Mouse (Mus musculus) stomach, postnatal 0 days (tissue): ENCODE data around the gene Sdhaf1. TPM values are rescaled to one million over a fixed set of nuclear protein-coding genes. Genes with fewer than 3 reads are reported as not detected.

Source experiments
- ATAC-seq: fragments of 200-750 bp; cut with Nextera tagmentation; 2 replicates; pipeline ENCODE4 v1.8.0; 2017; ENCODE audit not compliant: low FRiP score, low TSS enrichment
- DNase-seq: peaks from one replicate; pipeline ENCODE4 v3.0.0-alpha.2; 2016; ENCODE audit warnings: low spot score
- H3K27ac ChIP-seq: fragments of 300-500 bp; sonication (generic); replicated peaks from 2 replicates; pipeline ENCODE4 v1.5.1; 2014; ENCODE audit warnings: mild to moderate bottlenecking, control low read depth
- H3K27me3 ChIP-seq: fragments of 300-500 bp; sonication (generic); 2 replicates; pipeline ENCODE4 v1.6.1; 2014; ENCODE audit warnings: low read length; ENCODE audit not compliant: control insufficient read depth, insufficient read depth
- H3K36me3 ChIP-seq: fragments of 300-500 bp; sonication (generic); 2 replicates; pipeline ENCODE4 v1.6.1; 2014; ENCODE audit warnings: low read length, mixed read lengths; ENCODE audit not compliant: control insufficient read depth, insufficient read depth
- H3K4me1 ChIP-seq: fragments of 300-500 bp; sonication (generic); replicated peaks from 2 replicates; pipeline ENCODE4 v1.6.1; 2014; ENCODE audit warnings: antibody characterized with exemption; ENCODE audit not compliant: control insufficient read depth, insufficient read depth
- H3K4me2 ChIP-seq: fragments of 300-500 bp; sonication (generic); replicated peaks from 2 replicates; pipeline ENCODE4 v1.6.1; 2014; ENCODE audit warnings: low read depth, mild to moderate bottlenecking, control low read depth, moderate library complexity
- H3K4me3 ChIP-seq: fragments of 300-500 bp; sonication (generic); 2 replicates; pipeline ENCODE4 v1.5.1; 2014; ENCODE audit warnings: low read depth, low read length, control low read depth
- H3K9ac ChIP-seq: fragments of 300-500 bp; sonication (generic); 2 replicates; pipeline ENCODE4 v1.6.1; 2014; ENCODE audit warnings: mild to moderate bottlenecking, low read length, control low read depth, mixed read lengths
- H3K9me3 ChIP-seq: fragments of 300-500 bp; sonication (generic); 2 replicates; pipeline ENCODE4 v1.6.1; 2016; ENCODE audit warnings: low read length; ENCODE audit not compliant: control insufficient read depth
- CTCF ChIP-seq: IDR thresholded peaks from 2 replicates; pipeline ENCODE4 v1.5.1; 2016; ENCODE audit warnings: antibody characterized with exemption, low read depth, mild to moderate bottlenecking, moderate library complexity
- EP300 ChIP-seq: optimal IDR thresholded peaks from 2 replicates; pipeline ENCODE3; 2016; ENCODE audit warnings: antibody characterized with exemption
- WGBS: fragments of 180-500 bp; shearing (Covaris S2); extraction: QIAGEN DNeasy Blood & Tissue Kit; methylation state at CpG from one replicate; pipeline ENCODE4 v1.1.7; 2014; 5-methylcytosine and 5-hydroxymethylcytosine counted together
- polyA plus RNA-seq: library from polyadenylated mRNA; unstranded; fragments of >200 nt; fragmentation: Nextera tagmentation; extraction: Ambion mirVana; gene quantifications from 2 replicates; pipeline ENCODE4 v1.2.1, GENCODE M21; 2015

Sdhaf1 gene
- polyA plus RNA-seq, 1 experiment from 2014 or later, result 19.1 TPM

DNA sequence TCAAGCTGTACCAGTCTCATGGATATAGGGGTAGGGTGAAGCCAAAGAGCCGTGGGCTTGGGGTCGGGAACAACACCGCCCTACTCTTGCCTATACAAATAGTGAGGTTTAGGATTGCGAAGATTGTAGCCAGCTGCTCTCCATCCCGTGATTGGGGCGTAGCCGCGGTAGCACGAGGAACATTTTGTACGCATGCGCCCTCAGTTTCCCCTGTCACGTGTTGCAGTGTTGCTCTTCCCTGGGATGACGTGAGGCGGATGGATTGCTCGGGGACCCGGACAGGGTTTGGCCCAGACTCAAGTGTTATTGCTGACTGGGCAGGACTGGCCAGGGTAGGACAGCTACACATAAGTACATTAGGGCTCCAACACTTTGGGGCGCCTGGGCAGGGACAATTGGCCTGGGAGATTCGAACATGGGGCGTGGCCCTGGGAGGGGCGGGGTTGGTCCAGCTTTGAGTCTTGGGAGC lies 43.0 kb downstream of the Sdhaf1 start:
- Histone ChIP-seq H3K4me1 (no peaks in the 10 kb centered on the region), H3K27me3 (no peaks in the 10 kb centered on the region), H3K9ac (peak overlapping the region; percentile 53), H3K36me3 (no peaks in the 10 kb centered on the region), H3K4me2 (peak overlapping the region; percentile 85), H3K9me3 (no peaks in the 10 kb centered on the region), H3K27ac (peak overlapping the region; percentile 98), H3K4me3 (peak overlapping the region; percentile 77)
- WGBS, result under 1% methylated on average over 20 of the region's 20 CpGs
- DNase-seq, result peak; percentile 85
- no peak for TF ChIP-seq CTCF
- TF ChIP-seq EP300, result no peak
- peak; percentile 88 for ATAC-seq

DNA sequence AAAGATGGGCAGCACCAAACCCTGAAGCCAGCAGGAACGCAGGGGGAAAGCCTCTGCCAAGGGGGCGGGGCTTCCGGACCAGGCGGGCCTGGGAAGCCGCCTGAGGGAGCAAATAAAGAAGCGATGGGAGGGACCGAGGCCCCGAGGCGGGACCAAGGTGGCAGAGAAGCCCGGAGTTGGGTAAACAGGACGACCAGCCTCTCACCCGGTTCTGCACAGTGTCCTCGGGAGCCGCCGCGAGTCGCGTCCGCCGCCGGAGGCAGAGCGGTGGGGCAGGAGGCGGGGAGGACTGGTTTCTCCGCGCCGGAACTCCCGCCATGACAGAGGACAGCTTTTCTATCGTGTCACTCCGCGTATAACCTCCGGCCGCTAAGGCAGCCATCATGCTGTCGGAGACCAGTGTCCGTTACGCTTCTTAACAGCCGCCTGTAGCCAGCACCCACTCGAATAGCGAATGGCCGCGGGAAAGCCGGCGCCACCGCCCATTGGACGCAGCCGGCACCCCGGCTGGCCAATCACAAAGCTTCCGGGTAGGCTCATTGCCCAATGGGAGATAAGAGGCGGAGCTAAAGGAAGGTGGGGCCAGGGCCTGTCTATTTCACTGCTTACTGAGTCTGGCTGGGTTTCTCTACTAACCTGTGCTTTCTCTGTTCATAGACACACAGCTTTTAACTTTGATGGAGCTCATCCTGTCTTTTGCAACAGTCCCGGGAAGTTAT lies 43.6 kb downstream of the Sdhaf1 start, which contains the start of the genes Thap8 and Wdr62:
Thap8 (plus strand) TSS at position 144 of the 719 bp plus-strand sequence.
Wdr62 (minus strand) TSS at position 469 of the 719 bp plus-strand sequence.
- Histone ChIP-seq H3K4me2 (peak within 1 kb of the TSS; percentile 85), H3K9me3 (no peaks in the 10 kb centered on the region), H3K4me3 (peak within 1 kb of the TSS; percentile 77), H3K27ac (peak within 1 kb of the TSS; percentile 98), H3K36me3 (no peaks in the 10 kb centered on the region), H3K27me3 (no peaks in the 10 kb centered on the region), H3K9ac (peak within 1 kb of the TSS; percentile 67), H3K4me1 (no peaks in the 10 kb centered on the region)
- TF ChIP-seq CTCF (no peak), EP300 (peak; percentile 43)
- DNase-seq, result peak; percentile 94
- under 1% methylated on average over 49 of the region's 49 CpGs for WGBS
- peak; percentile 96 for ATAC-seq

DNA sequence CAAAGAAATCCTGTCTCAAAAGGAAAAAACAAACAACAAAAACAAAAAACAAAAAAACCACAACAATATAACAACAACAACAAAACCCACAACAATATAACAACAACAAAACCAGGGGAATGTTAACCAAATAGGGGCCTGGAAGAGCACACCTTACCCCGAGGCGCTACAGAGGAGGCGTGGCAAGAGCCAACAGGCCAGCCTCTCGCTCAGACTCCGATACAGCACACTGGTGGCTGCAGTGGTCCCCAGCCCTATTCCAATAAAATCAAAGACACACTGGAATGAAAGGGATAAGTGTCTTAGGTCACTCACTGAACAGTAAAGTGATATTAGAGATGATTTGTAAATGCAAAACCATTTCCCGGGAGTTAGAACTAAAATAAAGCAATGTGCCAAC lies 44.2 kb downstream of the Sdhaf1 start:
- 0% methylated on average over 6 of the region's 6 CpGs for WGBS
- no peak for TF ChIP-seq CTCF
- TF ChIP-seq EP300, result no peak
- no peaks in the 10 kb centered on the region for H3K27me3 ChIP-seq
- no peaks in the 10 kb centered on the region for H3K4me1 ChIP-seq
- H3K4me2 ChIP-seq, result peak overlapping the region; percentile 85
- H3K9ac ChIP-seq, result peak overlapping the region; percentile 67
- H3K9me3 ChIP-seq, result no peaks in the 10 kb centered on the region
- H3K36me3 ChIP-seq, result no peaks in the 10 kb centered on the region
- DNase-seq (peak; percentile 18), ATAC-seq (no peak)
- peak overlapping the region; percentile 77 for H3K4me3 ChIP-seq
- no peak overlapping the region for H3K27ac ChIP-seq

DNA sequence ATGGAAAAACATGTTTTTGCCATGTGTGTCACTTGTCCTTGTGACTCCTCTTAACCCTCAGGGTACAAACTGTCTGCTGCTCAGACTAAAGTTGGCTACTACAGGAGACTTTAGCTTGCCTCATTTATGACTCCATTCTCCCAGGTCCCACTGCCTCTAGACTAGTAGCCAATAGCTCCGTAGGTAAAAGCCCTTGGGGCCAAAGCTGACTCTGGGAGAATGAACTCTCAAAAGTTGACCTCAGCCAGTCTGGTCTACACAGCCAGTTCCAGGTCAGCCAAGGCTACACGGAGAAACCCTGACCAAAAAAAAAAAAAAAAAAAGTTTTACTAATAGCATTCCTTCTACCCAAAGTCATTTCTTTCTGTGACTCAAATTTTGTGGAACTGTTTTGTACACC lies 44.8 kb downstream of the Sdhaf1 start:
- no peak overlapping the region for H3K4me2 ChIP-seq
- H3K4me1 ChIP-seq, result no peaks in the 10 kb centered on the region
- ATAC-seq, result no peak
- 32% methylated on average over 2 of the region's 2 CpGs for WGBS
- H3K27me3 ChIP-seq, result no peaks in the 10 kb centered on the region
- no peak for DNase-seq
- H3K9ac ChIP-seq, result no peak overlapping the region
- no peaks in the 10 kb centered on the region for H3K36me3 ChIP-seq
- H3K27ac ChIP-seq, result no peak overlapping the region
- no peaks in the 10 kb centered on the region for H3K9me3 ChIP-seq
- TF ChIP-seq EP300, result no peak
- TF ChIP-seq CTCF, result no peak
- no peak overlapping the region for H3K4me3 ChIP-seq

DNA sequence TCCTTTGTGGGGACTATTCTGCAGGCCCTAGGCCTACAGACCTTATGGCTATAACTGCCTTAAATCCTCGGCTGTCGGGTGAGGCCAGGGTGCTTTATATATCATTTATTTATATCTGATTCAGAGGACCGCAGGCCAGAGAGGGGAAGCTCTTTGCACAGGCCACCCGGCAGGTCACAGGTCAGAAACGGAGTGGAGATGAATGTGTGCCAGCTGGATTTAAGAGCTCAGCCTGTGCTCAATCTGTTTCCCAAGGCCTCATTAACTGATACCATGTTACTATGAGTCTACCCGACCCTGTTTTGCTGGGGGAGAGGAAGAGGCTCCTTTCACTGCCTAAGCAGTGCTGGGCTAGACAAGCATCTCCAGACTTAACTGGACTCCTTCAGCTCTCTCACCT lies 49.3 kb downstream of the Sdhaf1 start:
- H3K9ac ChIP-seq, result no peak overlapping the region
- no peaks in the 10 kb centered on the region for H3K4me1 ChIP-seq
- no peak for ATAC-seq
- 41% methylated on average over 6 of the region's 6 CpGs for WGBS
- no peaks in the 10 kb centered on the region for H3K9me3 ChIP-seq
- no peak overlapping the region for H3K4me2 ChIP-seq
- no peak overlapping the region for H3K27ac ChIP-seq
- no peak for DNase-seq
- H3K4me3 ChIP-seq, result no peak overlapping the region
- no peaks in the 10 kb centered on the region for H3K27me3 ChIP-seq
- H3K36me3 ChIP-seq, result no peaks in the 10 kb centered on the region
- TF ChIP-seq EP300 (no peak), CTCF (no peak)

Other genes with a start within 250 kb of the Sdhaf1 start
- 0.36 and 0.38 TPM in 2 replicates for gene Gm26920, start 233.5 kb downstream of the Sdhaf1 start, polyA plus RNA-seq
- 3.4 and 3.8 TPM in 2 replicates for gene Zfp566, start 233.4 kb downstream of the Sdhaf1 start, polyA plus RNA-seq
- gene Zfp260, start 229.1 kb downstream of the Sdhaf1 start, polyA plus RNA-seq, result 44.6 and 44.8 TPM in 2 replicates
- 2.4 and 3.0 TPM in 2 replicates for gene Zfp382, start 202.0 kb downstream of the Sdhaf1 start, polyA plus RNA-seq
- 4.2 and 5.4 TPM in 2 replicates for gene Zfp146, start 154.1 kb downstream of the Sdhaf1 start, polyA plus RNA-seq
- 38.8 and 40.7 TPM in 2 replicates for gene Cox7a1, start 139.8 kb downstream of the Sdhaf1 start, polyA plus RNA-seq
- 94.5 and 96.8 TPM in 2 replicates for gene Capns1, start 125.1 kb downstream of the Sdhaf1 start, polyA plus RNA-seq
- 98.2 and 106 TPM in 2 replicates for gene Polr2i, start 91.9 kb downstream of the Sdhaf1 start, polyA plus RNA-seq
- 149 and 153 TPM in 2 replicates for gene Tbcb, start 91.6 kb downstream of the Sdhaf1 start, polyA plus RNA-seq
- gene Ovol3, start 88.2 kb downstream of the Sdhaf1 start, polyA plus RNA-seq, result not detected in 2 replicates
- gene Thap8, start 43.8 kb downstream of the Sdhaf1 start, polyA plus RNA-seq, result 0.38 and 0.44 TPM in 2 replicates
- gene Wdr62, start 43.5 kb downstream of the Sdhaf1 start, polyA plus RNA-seq, result 2.4 TPM in 2 replicates
- 9.6 and 10.2 TPM in 2 replicates for gene Clip3, start 32.2 kb downstream of the Sdhaf1 start, polyA plus RNA-seq
- 55.4 and 58.8 TPM in 2 replicates for gene Alkbh6, start 15.2 kb downstream of the Sdhaf1 start, polyA plus RNA-seq
- gene Syne4, start 9.1 kb downstream of the Sdhaf1 start, polyA plus RNA-seq, result 13.5 and 14.2 TPM in 2 replicates
- gene E130208F15Rik, start 2.2 kb downstream of the Sdhaf1 start, polyA plus RNA-seq, result not detected in 2 replicates
- gene Lrfn3, start 38.9 kb upstream of the Sdhaf1 start, polyA plus RNA-seq, result 2.9 and 3.3 TPM in 2 replicates
- 66.6 and 71.0 TPM in 2 replicates for gene Tyrobp, start 89.9 kb upstream of the Sdhaf1 start, polyA plus RNA-seq
- 3.2 and 3.7 TPM in 2 replicates for gene Hcst, start 96.0 kb upstream of the Sdhaf1 start, polyA plus RNA-seq
- gene Nfkbid, start 97.8 kb upstream of the Sdhaf1 start, polyA plus RNA-seq, result 1.1 TPM in 2 replicates
- gene Aplp1, start 121.6 kb upstream of the Sdhaf1 start, polyA plus RNA-seq, result 21.7 and 24.1 TPM in 2 replicates
- gene Kirrel2, start 133.8 kb upstream of the Sdhaf1 start, polyA plus RNA-seq, result 0.18 TPM in 2 replicates
- 0.16 and 0.25 TPM in 2 replicates for gene Nphs1, start 134.4 kb upstream of the Sdhaf1 start, polyA plus RNA-seq
- 0.42 and 0.68 TPM in 2 replicates for gene Prodh2, start 169.7 kb upstream of the Sdhaf1 start, polyA plus RNA-seq
- 1.5 and 1.6 TPM in 2 replicates for gene Arhgap33, start 211.2 kb upstream of the Sdhaf1 start, polyA plus RNA-seq
- 66.4 and 75.7 TPM in 2 replicates for gene Hspb6, start 228.3 kb upstream of the Sdhaf1 start, polyA plus RNA-seq
- 2.2 and 2.3 TPM in 2 replicates for gene Proser3, start 228.4 kb upstream of the Sdhaf1 start, polyA plus RNA-seq
- 30.2 and 30.9 TPM in 2 replicates for gene Lin37, start 235.9 kb upstream of the Sdhaf1 start, polyA plus RNA-seq
- gene U2af1l4, start 239.4 kb upstream of the Sdhaf1 start, polyA plus RNA-seq, result 60.5 and 63.9 TPM in 2 replicates
- 2.5 and 2.6 TPM in 2 replicates for gene Gm49396, start 239.4 kb upstream of the Sdhaf1 start, polyA plus RNA-seq
- gene Psenen, start 239.7 kb upstream of the Sdhaf1 start, polyA plus RNA-seq, result 185 and 197 TPM in 2 replicates
- 1.3 and 1.4 TPM in 2 replicates for gene Igflr1, start 241.5 kb upstream of the Sdhaf1 start, polyA plus RNA-seq